Mouse (Mus musculus) MEL (cell line): ENCODE data around the gene A730061H03Rik. TPM values are rescaled to one million over a fixed set of nuclear protein-coding genes. Genes with fewer than 3 reads are reported as not detected.

Experiments used
- DNase-seq: peaks from one replicate; pipeline ENCODE4 v3.0.0; 2011; ENCODE audit warnings: low read depth, low spot score
- H3K27ac ChIP-seq: 2 replicates; pipeline ENCODE4 v1.5.1; 2012; ENCODE audit warnings: low read depth, mild to moderate bottlenecking, control low read depth, low read length, moderate library complexity; ENCODE audit not compliant: control insufficient read depth
- H3K27me3 ChIP-seq, 2 experiments: fragments of 150-350 bp in 1 of 2; sonication (generic) in 1 of 2; 2 replicates each; pipeline ENCODE4 v1.6.1; 2012; ENCODE audit warnings: low read length in 2 of 2, mild to moderate bottlenecking in 2 of 2, improper control_type of control experiment in 1 of 2, moderate library complexity in 1 of 2; ENCODE audit not compliant: insufficient read depth in 2 of 2, control insufficient read depth in 1 of 2
- H3K36me3 ChIP-seq, 2 experiments: 2 replicates each; pipeline ENCODE4 v1.6.1; 2012 to 2014; ENCODE audit warnings: low read length in 2 of 2, improper control_type of control experiment in 1 of 2, inconsistent platforms in 1 of 2, mild to moderate bottlenecking in 1 of 2; ENCODE audit not compliant: insufficient read depth in 2 of 2, control insufficient read depth in 1 of 2
- H3K4me1 ChIP-seq, 2 experiments: fragments of 150-350 bp in 1 of 2; sonication (generic) in 1 of 2; 2 replicates each; pipeline ENCODE4 v1.6.1; 2012; ENCODE audit warnings: low read length in 2 of 2, improper control_type of control experiment in 1 of 2, mild to moderate bottlenecking in 1 of 2; ENCODE audit not compliant: insufficient read depth in 2 of 2, control insufficient read depth in 1 of 2
- H3K4me3 ChIP-seq, 2 experiments: fragments of 150-350 bp in 1 of 2; sonication (generic) in 1 of 2; 2 replicates each; pipeline ENCODE4 v1.5.1; 2012; ENCODE audit warnings: low read depth in 2 of 2, low read length in 2 of 2, mild to moderate bottlenecking in 2 of 2, moderate library complexity in 2 of 2, control low read depth in 1 of 2, improper control_type of control experiment in 1 of 2; ENCODE audit not compliant: control insufficient read depth in 1 of 2, insufficient read depth in 1 of 2
- H3K79me2 ChIP-seq: 2 replicates; pipeline ENCODE4 v1.6.1; 2012; ENCODE audit warnings: mild to moderate bottlenecking, low read length, moderate library complexity; ENCODE audit not compliant: control insufficient read depth, poor library complexity, insufficient read depth
- H3K9ac ChIP-seq: 2 replicates; pipeline ENCODE4 v1.6.1; 2012; ENCODE audit warnings: low read depth, mild to moderate bottlenecking, control low read depth, low read length, moderate library complexity; ENCODE audit not compliant: control insufficient read depth, poor library complexity, severe bottlenecking
- H3K9me3 ChIP-seq: fragments of 150-350 bp; sonication (generic); replicated peaks from 2 replicates; pipeline ENCODE4 v1.6.1; 2012; ENCODE audit warnings: mild to moderate bottlenecking, low read length, improper control_type of control experiment, moderate library complexity; ENCODE audit not compliant: insufficient read depth
- CHD1 ChIP-seq: IDR thresholded peaks from 2 replicates; pipeline ENCODE4 v1.6.1; 2012; ENCODE audit warnings: low read depth, mild to moderate bottlenecking, inconsistent platforms, low read length, improper control_type of control experiment
- MAFK ChIP-seq: IDR thresholded peaks from 2 replicates; pipeline ENCODE4 v1.6.1; 2011; ENCODE audit warnings: low read depth, mild to moderate bottlenecking, low read length, improper control_type of control experiment, borderline replicate concordance
- MAZ ChIP-seq: IDR thresholded peaks from 2 replicates; pipeline ENCODE4 v1.6.1; 2012; ENCODE audit warnings: low read depth, mild to moderate bottlenecking, inconsistent platforms, low read length, improper control_type of control experiment
- MEF2A ChIP-seq: IDR thresholded peaks from 2 replicates; pipeline ENCODE4 v1.6.1; 2014; ENCODE audit warnings: low read depth, mild to moderate bottlenecking, inconsistent platforms, low read length, improper control_type of control experiment; ENCODE audit not compliant: poor library complexity, insufficient replicate concordance, severe bottlenecking; ENCODE audit errors: extremely low read depth
- NRF1 ChIP-seq: IDR thresholded peaks from 2 replicates; pipeline ENCODE4 v1.6.1; 2014; ENCODE audit warnings: low read depth, mild to moderate bottlenecking, inconsistent platforms, low read length, improper control_type of control experiment, moderate library complexity; ENCODE audit not compliant: poor library complexity, insufficient read depth, severe bottlenecking
- TAL1 ChIP-seq: IDR thresholded peaks from 2 replicates; pipeline ENCODE4 v1.6.1; 2012; ENCODE audit warnings: mild to moderate bottlenecking, inconsistent platforms, low read length, moderate library complexity, mixed read lengths
- TCF12 ChIP-seq: IDR thresholded peaks from 2 replicates; pipeline ENCODE4 v1.6.1; 2014; ENCODE audit warnings: low read depth, mild to moderate bottlenecking, inconsistent platforms, low read length, improper control_type of control experiment, moderate library complexity
- USF2 ChIP-seq, 2 experiments: IDR thresholded peaks; 2 replicates each; pipeline ENCODE4 v1.6.1; 2011 to 2012; ENCODE audit warnings: improper control_type of control experiment in 2 of 2, low read length in 2 of 2, borderline replicate concordance in 1 of 2, inconsistent platforms in 1 of 2, low read depth in 1 of 2, mild to moderate bottlenecking in 1 of 2; ENCODE audit not compliant: insufficient read depth in 1 of 2
- polyA plus RNA-seq, 2 experiments: library from polyadenylated mRNA; stranded (reverse) in 1 of 2; unstranded in 1 of 2; fragments of >175 nt in 1 of 2; fragments of >200 nt in 1 of 2; gene quantifications; 2 replicates each; pipeline versions ENCODE4 v1.2.1 to v1.2.4; 2012; ENCODE audit warnings: low replicate concordance in 2 of 2, low read depth in 1 of 2; ENCODE audit not compliant: insufficient read length in 2 of 2, insufficient read depth in 1 of 2, missing spikeins in 1 of 2
- total RNA-seq: library from RNA; depleted of rRNA; stranded (reverse); fragments of 300-350 nt; gene quantifications from 2 replicates; pipeline ENCODE4 v1.2.3, GENCODE M21; 2012

Gene A730061H03Rik
- total and polyA plus RNA-seq, 3 experiments, result 0.73 to 0.86 TPM; not detected in 1

- TF ChIP-seq TCF12 (peak; percentile 19; the same call in 1 of the 2 replicates), USF2 (IDR thresholded peaks at IDR 0.05; ENCODE audit: borderline replicate concordance in 1 of 2, insufficient read depth in 1 of 2, low read depth in 1 of 2, low read length in 2 of 2) (0 out of 4 replicates have a peak, but pooled peaks of 1 of the 2 experiments have one; percentile 43), MAZ (peak; percentile 95), MEF2A (no peak)
Observed at GRCm38 (mm10) chr14:55560202-55561073, at the start of gene A730061H03Rik (continued).

GRCm38 (mm10) chr14:55608339-55608738 is 48.1 kb upstream of the A730061H03Rik start:
- Histone ChIP-seq H3K27ac (no peak overlapping the region), H3K79me2 (no peaks in the 10 kb centered on the region), H3K27me3 (no peaks in the 10 kb centered on the region), H3K9ac (no peak overlapping the region), H3K4me1 (peaks cover 3 to 16% of the 10 kb centered on the region in 2 experiments; a peak in 3 of 4 replicates), H3K4me3 (no peak overlapping the region), H3K9me3 (no peaks in the 10 kb centered on the region), H3K36me3 (peaks cover 0 to 16% of the 10 kb centered on the region in 2 experiments; a peak in 2 of 4 replicates)
- DNase-seq, result no peak
- TF ChIP-seq NRF1, result no peak

- TF ChIP-seq TAL1 (no peak), MAFK (no peak), CHD1 (no peak)
- TF ChIP-seq, all 39 proteins: peak for 0
- Histone ChIP-seq H3K27me3 (no peaks in the 10 kb centered on the region), H3K27ac (no peak overlapping the region), H3K9me3 (no peaks in the 10 kb centered on the region), H3K4me3 (no peak overlapping the region), H3K36me3 (peaks cover 0 to 12% of the 10 kb centered on the region in 2 experiments; a peak in 2 of 4 replicates), H3K79me2 (no peaks in the 10 kb centered on the region), H3K4me1 (peaks cover 3 to 7% of the 10 kb centered on the region in 2 experiments; a peak in 2 of 4 replicates), H3K9ac (no peak overlapping the region)
- no peak for DNase-seq
Observed at GRCm38 (mm10) chr14:55605743-55606459, 45.7 kb upstream of the A730061H03Rik start.
